Mouse (Mus musculus): ENCODE data around the gene Scfd2. TPM values are rescaled to one million over a fixed set of nuclear protein-coding genes. Genes with fewer than 3 reads are reported as not detected.

The Scfd2 gene
- polyA plus RNA-seq, 1 experiment from 2014 or later = 17.7 TPM

GRCm38 (mm10) chr5:74252672-74253286 is 278.8 kb downstream of the Scfd2 start:
- H3K9me3 ChIP-seq (ENCODE audit: control insufficient read depth, low read length) = no peaks in the 10 kb centered on the region

GRCm38 (mm10) chr5:74250947-74251346 is 280.6 kb downstream of the Scfd2 start:
- H3K27me3 ChIP-seq (replicated peaks; ENCODE audit: control insufficient read depth, insufficient read depth, low read length) = no peaks in the 10 kb centered on the region
- WGBS = 53% methylated on average over 2 of the region's 2 CpGs
- H3K9ac ChIP-seq (ENCODE audit: low read depth, low read length) = peak overlapping the region; percentile 15; the same call in 1 of the 2 replicates
- H3K4me3 ChIP-seq (ENCODE audit: low read length) = no peak overlapping the region
- no peaks in the 10 kb centered on the region for H3K9me3 ChIP-seq (ENCODE audit: control insufficient read depth, low read length)
- peak overlapping the region; percentile 25 for H3K27ac ChIP-seq (ENCODE audit: low read length)
- H3K36me3 ChIP-seq (ENCODE audit: control insufficient read depth, insufficient read depth, low read length) = no peaks in the 10 kb centered on the region
- no peak for ATAC-seq
- no peak overlapping the region for H3K4me2 ChIP-seq (ENCODE audit: low read depth, low read length)
- H3K4me1 ChIP-seq (ENCODE audit: control insufficient read depth, insufficient read depth, low read length) = peaks cover 23% of the 10 kb centered on the region

More at GRCm38 (mm10) chr5:74252672-74253286, 278.8 kb downstream of the Scfd2 start:
- Histone ChIP-seq H3K9ac (ENCODE audit: low read depth, low read length) (no peak overlapping the region), H3K4me1 (ENCODE audit: control insufficient read depth, insufficient read depth, low read length) (peaks cover 26% of the 10 kb centered on the region), H3K4me3 (ENCODE audit: low read length) (no peak overlapping the region), H3K4me2 (ENCODE audit: low read depth, low read length) (no peak overlapping the region), H3K27me3 (replicated peaks; ENCODE audit: control insufficient read depth, insufficient read depth, low read length) (no peaks in the 10 kb centered on the region), H3K36me3 (ENCODE audit: control insufficient read depth, insufficient read depth, low read length) (no peaks in the 10 kb centered on the region), H3K27ac (ENCODE audit: low read length) (no peak overlapping the region)
- 70% methylated on average over 6 of the region's 6 CpGs for WGBS
- ATAC-seq = no peak

GRCm38 (mm10) chr5:74250308-74250707 is 281.3 kb downstream of the Scfd2 start:
- Histone ChIP-seq H3K27me3 (replicated peaks; ENCODE audit: control insufficient read depth, insufficient read depth, low read length) (no peaks in the 10 kb centered on the region), H3K9ac (ENCODE audit: low read depth, low read length) (no peak overlapping the region; the same call in 1 of the 2 replicates), H3K4me3 (ENCODE audit: low read length) (no peak overlapping the region), H3K4me1 (ENCODE audit: control insufficient read depth, insufficient read depth, low read length) (peaks cover 23% of the 10 kb centered on the region), H3K4me2 (ENCODE audit: low read depth, low read length) (no peak overlapping the region), H3K9me3 (ENCODE audit: control insufficient read depth, low read length) (no peaks in the 10 kb centered on the region), H3K36me3 (ENCODE audit: control insufficient read depth, insufficient read depth, low read length) (no peaks in the 10 kb centered on the region), H3K27ac (ENCODE audit: low read length) (peak overlapping the region; percentile 11; the same call in 1 of the 2 replicates)
- 70% methylated on average over 7 of the region's 7 CpGs for WGBS
- ATAC-seq = no peak

- no peaks in the 10 kb centered on the region for H3K27me3 ChIP-seq (replicated peaks; ENCODE audit: control insufficient read depth, insufficient read depth, low read length)
- no peaks in the 10 kb centered on the region for H3K36me3 ChIP-seq (ENCODE audit: control insufficient read depth, insufficient read depth, low read length)
- H3K4me1 ChIP-seq (ENCODE audit: control insufficient read depth, insufficient read depth, low read length) = peaks cover 23% of the 10 kb centered on the region
- H3K9ac ChIP-seq (ENCODE audit: low read depth, low read length) = no peak overlapping the region
- WGBS = 72% methylated on average over 3 of the region's 3 CpGs
- no peak overlapping the region; the same call in 1 of the 2 replicates for H3K27ac ChIP-seq (ENCODE audit: low read length)
- ATAC-seq = no peak
- no peak overlapping the region for H3K4me3 ChIP-seq (ENCODE audit: low read length)
- H3K9me3 ChIP-seq (ENCODE audit: control insufficient read depth, low read length) = no peaks in the 10 kb centered on the region
- no peak overlapping the region for H3K4me2 ChIP-seq (ENCODE audit: low read depth, low read length)
These were observed 281.8 kb downstream of the Scfd2 start for GRCm38 (mm10) chr5:74249794-74250193.

GRCm38 (mm10) chr5:74246971-74247370 is 284.6 kb downstream of the Scfd2 start:
- H3K36me3 ChIP-seq (ENCODE audit: control insufficient read depth, insufficient read depth, low read length) = no peaks in the 10 kb centered on the region
- H3K9ac ChIP-seq (ENCODE audit: low read depth, low read length) = no peak overlapping the region
- no peaks in the 10 kb centered on the region for H3K9me3 ChIP-seq (ENCODE audit: control insufficient read depth, low read length)

GRCm38 (mm10) chr5:74246453-74246852 is 285.1 kb downstream of the Scfd2 start:
- H3K4me1 ChIP-seq (ENCODE audit: control insufficient read depth, insufficient read depth, low read length) = peaks cover 25% of the 10 kb centered on the region
- ATAC-seq = no peak
- WGBS = 61% methylated on average over 4 of the region's 4 CpGs
- no peak overlapping the region for H3K4me3 ChIP-seq (ENCODE audit: low read length)
- H3K4me2 ChIP-seq (ENCODE audit: low read depth, low read length) = no peak overlapping the region
- no peaks in the 10 kb centered on the region for H3K9me3 ChIP-seq (ENCODE audit: control insufficient read depth, low read length)
- H3K27me3 ChIP-seq (replicated peaks; ENCODE audit: control insufficient read depth, insufficient read depth, low read length) = no peaks in the 10 kb centered on the region
- no peaks in the 10 kb centered on the region for H3K36me3 ChIP-seq (ENCODE audit: control insufficient read depth, insufficient read depth, low read length)
- H3K27ac ChIP-seq (ENCODE audit: low read length) = no peak overlapping the region
- no peak overlapping the region for H3K9ac ChIP-seq (ENCODE audit: low read depth, low read length)

More at GRCm38 (mm10) chr5:74246971-74247370, 284.6 kb downstream of the Scfd2 start:
- Histone ChIP-seq H3K4me1 (ENCODE audit: control insufficient read depth, insufficient read depth, low read length) (peaks cover 25% of the 10 kb centered on the region), H3K4me3 (ENCODE audit: low read length) (no peak overlapping the region), H3K27ac (ENCODE audit: low read length) (no peak overlapping the region), H3K4me2 (ENCODE audit: low read depth, low read length) (no peak overlapping the region), H3K27me3 (replicated peaks; ENCODE audit: control insufficient read depth, insufficient read depth, low read length) (no peaks in the 10 kb centered on the region)
- WGBS = 65% methylated on average over 3 of the region's 3 CpGs
- ATAC-seq = no peak

GRCm38 (mm10) chr5:74245641-74246145 is 285.9 kb downstream of the Scfd2 start:
- H3K4me1 ChIP-seq (ENCODE audit: control insufficient read depth, insufficient read depth, low read length) = peaks cover 20% of the 10 kb centered on the region
- ATAC-seq = no peak
- H3K27ac ChIP-seq (ENCODE audit: low read length) = no peak overlapping the region
- no peak overlapping the region for H3K4me2 ChIP-seq (ENCODE audit: low read depth, low read length)
- H3K4me3 ChIP-seq (ENCODE audit: low read length) = no peak overlapping the region
- H3K9me3 ChIP-seq (ENCODE audit: control insufficient read depth, low read length) = no peaks in the 10 kb centered on the region
- H3K9ac ChIP-seq (ENCODE audit: low read depth, low read length) = no peak overlapping the region
- no peaks in the 10 kb centered on the region for H3K27me3 ChIP-seq (replicated peaks; ENCODE audit: control insufficient read depth, insufficient read depth, low read length)
- WGBS = 87% methylated on average over 8 of the region's 8 CpGs
- H3K36me3 ChIP-seq (ENCODE audit: control insufficient read depth, insufficient read depth, low read length) = no peaks in the 10 kb centered on the region

GRCm38 (mm10) chr5:74244406-74245019 is 287.0 kb downstream of the Scfd2 start:
- no peak overlapping the region for H3K4me3 ChIP-seq (ENCODE audit: low read length)
- no peak overlapping the region for H3K4me2 ChIP-seq (ENCODE audit: low read depth, low read length)
- WGBS = 91% methylated on average over 14 of the region's 14 CpGs
- H3K27ac ChIP-seq (ENCODE audit: low read length) = no peak overlapping the region
- no peaks in the 10 kb centered on the region for H3K36me3 ChIP-seq (ENCODE audit: control insufficient read depth, insufficient read depth, low read length)
- ATAC-seq = no peak
- no peaks in the 10 kb centered on the region for H3K9me3 ChIP-seq (ENCODE audit: control insufficient read depth, low read length)
- H3K9ac ChIP-seq (ENCODE audit: low read depth, low read length) = no peak overlapping the region
- peaks cover 14% of the 10 kb centered on the region; the same call in 1 of the 2 replicates for H3K4me1 ChIP-seq (ENCODE audit: control insufficient read depth, insufficient read depth, low read length)
- no peaks in the 10 kb centered on the region for H3K27me3 ChIP-seq (replicated peaks; ENCODE audit: control insufficient read depth, insufficient read depth, low read length)

GRCm38 (mm10) chr5:74242654-74243053 is 288.9 kb downstream of the Scfd2 start:
- H3K27ac ChIP-seq (ENCODE audit: low read length) = peak overlapping the region; percentile 29; the same call in 1 of the 2 replicates
- no peak overlapping the region for H3K4me2 ChIP-seq (ENCODE audit: low read depth, low read length)
- H3K36me3 ChIP-seq (ENCODE audit: control insufficient read depth, insufficient read depth, low read length) = no peaks in the 10 kb centered on the region
- H3K4me1 ChIP-seq (ENCODE audit: control insufficient read depth, insufficient read depth, low read length) = peaks cover 11% of the 10 kb centered on the region; the same call in 1 of the 2 replicates
- ATAC-seq = no peak; the same call in 1 of the 2 replicates
- WGBS = 50% methylated on average over 3 of the region's 3 CpGs
- H3K9me3 ChIP-seq (ENCODE audit: control insufficient read depth, low read length) = no peaks in the 10 kb centered on the region
- H3K9ac ChIP-seq (ENCODE audit: low read depth, low read length) = no peak overlapping the region
- no peak overlapping the region for H3K4me3 ChIP-seq (ENCODE audit: low read length)
- H3K27me3 ChIP-seq (replicated peaks; ENCODE audit: control insufficient read depth, insufficient read depth, low read length) = no peaks in the 10 kb centered on the region

Data from intestine, embryonic 16.5 days (tissue).